Mouse (Mus musculus) megakaryocyte-erythroid progenitor cell, adult 5-6 weeks (primary cell): ENCODE measurements around the gene Hapln1. TPM values are rescaled to one million over a fixed set of nuclear protein-coding genes. Genes with fewer than 3 reads are reported as not detected.

Source experiments
- ATAC-seq: replicated peaks from 2 replicates; pipeline ENCODE4 v1.8.0; 2016; ENCODE audit warnings: mild to moderate bottlenecking, inconsistent platforms; ENCODE audit not compliant: severe bottlenecking, poor library complexity, low FRiP score, low TSS enrichment
- total RNA-seq, 2 experiments: library from RNA; stranded (forward) in 1 of 2; stranded (reverse) in 1 of 2; fragments of 200-1000, 215-1000 nt in 1 of 2; fragments of >200 nt in 1 of 2; fragmentation: Nextera tagmentation in 1 of 2; gene quantifications; 2 replicates each; pipeline ENCODE4 v1.2.3; 2014 to 2017

Hapln1 gene
- total RNA-seq (2014; fragmentation: Nextera tagmentation) (not detected in 2 replicates), total RNA-seq (2017) (not detected in 2 replicates)

GRCm38 (mm10) chr13:89539205-89539886 lies at the start of gene Hapln1:
TSS of gene Hapln1 (plus strand) at chr13:89539796.
- ATAC-seq = peak; percentile 84

- peak; percentile 96 for ATAC-seq
Measured at GRCm38 (mm10) chr13:89493169-89493568, 46.4 kb upstream of the Hapln1 start.

GRCm38 (mm10) chr13:89493678-89494077 lies 45.9 kb upstream of the Hapln1 start:
- ATAC-seq = no peak

- ATAC-seq = no peak
Measured at GRCm38 (mm10) chr13:89496569-89496968, 43.0 kb upstream of the Hapln1 start.

GRCm38 (mm10) chr13:89499419-89499818 lies 40.2 kb upstream of the Hapln1 start:
- no peak for ATAC-seq

- ATAC-seq = no peak
Measured at GRCm38 (mm10) chr13:89521507-89521908, 18.1 kb upstream of the Hapln1 start.

GRCm38 (mm10) chr13:89528716-89529115 lies 10.9 kb upstream of the Hapln1 start:
- no peak for ATAC-seq

GRCm38 (mm10) chr13:89530386-89530785 lies 9.2 kb upstream of the Hapln1 start:
- ATAC-seq = no peak

GRCm38 (mm10) chr13:89539887-89540264 lies 280 bp downstream of the Hapln1 start:
- ATAC-seq = no peak

- ATAC-seq = no peak
Measured at GRCm38 (mm10) chr13:89540301-89540982, 846 bp downstream of the Hapln1 start.

GRCm38 (mm10) chr13:89543003-89543402 lies 3.4 kb downstream of the Hapln1 start:
- peak; percentile 78 for ATAC-seq

- ATAC-seq = peak; percentile 81
Measured at GRCm38 (mm10) chr13:89548203-89548740, 8.7 kb downstream of the Hapln1 start.

GRCm38 (mm10) chr13:89549507-89549906 lies 9.9 kb downstream of the Hapln1 start:
- no peak for ATAC-seq

- ATAC-seq = no peak
Measured at GRCm38 (mm10) chr13:89551502-89551901, 11.9 kb downstream of the Hapln1 start.

GRCm38 (mm10) chr13:89564518-89564917 lies 24.9 kb downstream of the Hapln1 start:
- ATAC-seq = no peak

- ATAC-seq = no peak
Measured at GRCm38 (mm10) chr13:89566300-89566699, 26.7 kb downstream of the Hapln1 start.

- no peak for ATAC-seq
Measured at GRCm38 (mm10) chr13:89579115-89579514, 39.5 kb downstream of the Hapln1 start.

- ATAC-seq = no peak
Measured at GRCm38 (mm10) chr13:89583138-89583746, 43.6 kb downstream of the Hapln1 start.

GRCm38 (mm10) chr13:89583747-89584738 lies 44.4 kb downstream of the Hapln1 start:
- no peak for ATAC-seq
